Mouse (Mus musculus) megakaryocyte-erythroid progenitor cell, adult 5-6 weeks (primary cell): ENCODE measurements around the gene Phc2. TPM values are rescaled to one million over a fixed set of nuclear protein-coding genes. Genes with fewer than 3 reads are reported as not detected.

Source experiments
- ATAC-seq: replicated peaks from 2 replicates; pipeline ENCODE4 v1.8.0; 2016; ENCODE audit warnings: mild to moderate bottlenecking, inconsistent platforms; ENCODE audit not compliant: severe bottlenecking, poor library complexity, low FRiP score, low TSS enrichment
- total RNA-seq, 2 experiments: library from RNA; stranded (forward) in 1 of 2; stranded (reverse) in 1 of 2; fragments of 200-1000, 215-1000 nt in 1 of 2; fragments of >200 nt in 1 of 2; fragmentation: Nextera tagmentation in 1 of 2; gene quantifications; 2 replicates each; pipeline ENCODE4 v1.2.3; 2014 to 2017

Gene Phc2
- total RNA-seq, 2 experiments from 2014 or later, result 18.1 to 56.5 TPM

DNA sequence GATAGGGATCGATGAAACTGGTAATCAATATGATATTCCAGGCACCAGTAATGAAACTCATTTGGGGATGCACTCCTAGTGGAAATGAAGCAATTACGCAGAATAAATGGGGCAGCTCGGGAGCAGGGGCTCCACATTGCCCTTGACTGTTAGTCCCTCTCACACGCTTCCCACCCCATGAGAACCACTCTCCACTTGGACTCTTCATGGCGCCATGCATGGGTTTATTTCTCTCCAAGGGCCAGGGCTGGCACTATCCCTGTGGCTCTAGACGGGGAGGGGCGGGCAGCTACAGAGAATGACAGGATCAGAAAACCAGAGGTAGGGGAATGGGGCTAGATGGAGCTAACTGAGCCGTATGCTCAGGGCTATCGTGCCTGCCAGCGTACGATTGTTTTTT is 29.6 kb downstream of the Phc2 start:
- no peak for ATAC-seq

DNA sequence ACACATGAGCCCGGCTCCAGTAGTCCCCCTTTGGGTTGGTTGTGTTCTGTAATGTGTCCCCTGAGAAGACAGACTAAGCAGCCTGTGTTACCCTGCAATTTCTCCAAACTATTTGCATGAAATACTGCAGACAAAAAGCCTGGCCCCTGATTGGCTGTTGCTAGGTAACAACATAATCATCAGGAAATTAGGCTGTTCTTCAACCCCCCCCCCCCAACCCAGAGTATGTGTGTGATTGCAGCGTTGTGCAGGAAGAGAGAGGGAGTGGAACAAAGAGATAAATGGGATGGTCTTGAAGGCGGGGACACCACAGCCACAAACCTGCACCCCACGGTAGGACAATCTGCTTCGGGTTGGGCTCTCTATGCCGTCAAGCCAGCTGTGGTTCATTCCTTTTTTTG is 34.0 kb downstream of the Phc2 start:
- peak; percentile 69 for ATAC-seq

- ATAC-seq, result peak; percentile 63
Measured at GRCm38 (mm10) chr4:128688976-128689375, 34.5 kb downstream of the Phc2 start.

DNA sequence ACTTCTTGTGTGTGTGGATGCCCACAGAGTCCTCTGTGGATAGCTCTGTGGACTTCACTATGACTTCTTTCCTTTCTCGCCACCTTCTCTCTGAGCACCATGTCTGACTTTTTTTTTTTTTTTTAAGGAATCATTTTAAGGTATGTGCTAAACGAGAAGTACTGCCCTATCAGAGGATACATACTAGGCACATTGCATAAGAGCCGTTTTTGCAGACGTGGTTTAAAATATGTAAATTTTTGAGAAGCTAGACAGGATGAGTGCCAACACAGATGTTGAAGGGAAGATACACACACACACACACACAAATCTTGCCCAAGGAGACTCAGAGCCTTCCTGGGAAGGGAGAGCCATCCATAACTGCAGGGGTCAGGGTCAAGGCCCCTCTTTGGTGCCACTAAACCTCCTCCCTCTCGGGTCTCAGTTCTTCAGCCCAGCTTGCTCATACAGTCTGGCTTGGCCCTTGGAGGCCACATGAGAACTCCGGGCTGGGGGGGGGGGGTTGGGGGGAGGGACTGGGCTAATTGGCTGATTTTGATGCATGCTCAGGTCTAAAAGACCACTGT is 35.3 kb downstream of the Phc2 start:
- ATAC-seq, result no peak

GRCm38 (mm10) chr4:128691195-128691594 is 36.7 kb downstream of the Phc2 start:
- no peak for ATAC-seq

DNA sequence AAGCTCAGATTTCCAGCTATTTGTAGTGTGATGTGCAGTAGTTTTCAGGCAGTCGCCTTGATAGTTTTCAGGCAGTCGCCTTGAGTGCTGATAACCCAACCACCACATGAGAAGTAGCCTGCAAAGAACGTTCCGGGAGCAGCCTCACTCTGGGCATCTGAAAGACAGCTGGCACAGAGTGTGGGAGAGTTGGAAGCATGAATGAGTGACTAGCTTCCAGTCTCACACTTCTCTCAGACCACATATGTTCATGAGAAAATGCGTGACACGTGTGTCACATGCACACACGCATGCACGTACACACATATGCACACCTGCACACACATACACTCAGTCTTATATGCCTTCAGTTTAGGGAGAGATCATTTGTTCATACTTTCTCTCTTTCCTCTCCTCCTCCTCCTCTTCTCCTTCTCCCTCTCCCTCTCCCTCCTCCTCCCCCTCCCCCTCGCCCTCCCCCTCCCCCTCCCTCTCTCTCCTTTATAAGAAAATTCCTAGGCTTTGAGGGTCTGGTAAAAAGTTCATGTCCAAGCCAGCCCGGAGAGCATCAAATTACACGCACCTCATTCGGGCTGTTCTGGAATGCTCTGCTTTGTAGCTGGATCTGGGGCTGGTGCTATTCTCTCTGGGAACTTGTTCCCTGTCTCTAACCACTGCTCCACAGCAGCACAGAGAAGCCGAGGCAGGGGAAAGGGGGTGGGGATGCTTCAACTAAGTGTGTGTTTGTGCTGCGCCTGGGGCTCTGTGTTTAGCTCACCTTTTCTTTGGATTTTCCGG is 37.8 kb downstream of the Phc2 start:
- ATAC-seq, result no peak

DNA sequence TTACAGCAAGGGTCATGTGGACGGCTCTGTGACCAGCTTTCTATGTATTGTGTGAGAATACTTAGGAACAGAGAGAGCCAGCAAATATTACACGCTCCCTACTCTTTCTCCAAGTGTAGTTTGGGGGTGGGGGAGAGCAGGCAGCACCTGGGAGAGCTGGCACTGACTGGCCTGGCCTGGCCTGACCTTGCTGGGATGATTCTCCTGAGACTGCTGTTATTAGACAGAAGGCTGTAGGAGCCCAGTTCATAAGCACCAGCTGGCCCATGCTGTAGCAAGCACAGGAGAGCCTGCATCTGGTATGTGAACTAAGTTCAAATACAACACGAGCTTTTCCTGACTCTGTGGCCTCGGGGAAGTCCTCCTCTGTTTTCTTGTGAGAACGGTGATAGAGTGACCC is 38.7 kb downstream of the Phc2 start:
- ATAC-seq, result no peak

DNA sequence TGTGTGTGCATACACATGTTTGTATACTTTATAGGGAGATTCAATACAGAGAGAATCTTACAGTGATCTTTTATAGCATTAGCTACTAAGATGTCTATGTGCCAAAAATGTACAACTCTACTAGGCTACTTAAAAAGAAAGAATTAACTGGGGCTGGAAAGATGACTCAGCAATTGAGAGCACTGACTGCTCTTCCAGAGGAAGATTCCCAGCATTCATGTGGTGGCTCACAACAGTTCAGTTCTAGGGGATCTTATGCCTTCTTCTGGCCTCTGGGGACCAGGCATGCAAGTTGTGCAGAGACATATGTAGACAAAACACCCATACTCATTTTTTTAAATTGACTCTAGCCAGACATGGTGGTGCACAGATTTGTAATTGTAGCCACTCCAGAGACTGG is 39.8 kb downstream of the Phc2 start:
- no peak for ATAC-seq

DNA sequence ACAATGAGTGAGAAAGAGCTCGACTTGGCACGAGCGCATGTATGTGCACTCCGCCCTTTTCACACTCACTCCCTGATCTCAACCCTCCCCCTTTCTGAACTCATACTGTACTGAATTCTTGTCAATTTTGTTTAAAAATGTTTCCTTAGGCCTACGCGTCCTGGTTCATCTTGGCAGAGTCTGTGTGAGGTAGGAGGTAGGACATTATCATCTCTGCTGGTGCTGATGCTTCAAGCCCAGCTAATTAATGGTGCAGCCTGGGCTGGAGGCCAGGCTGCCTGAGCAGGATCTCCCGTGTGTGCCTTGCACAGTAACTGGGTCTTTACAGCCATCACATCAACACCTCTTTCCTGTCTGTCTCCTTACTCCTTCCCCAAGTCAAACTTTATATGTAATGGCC is 40.6 kb downstream of the Phc2 start:
- no peak for ATAC-seq

- ATAC-seq, result no peak
Measured at GRCm38 (mm10) chr4:128698011-128698861, 43.7 kb downstream of the Phc2 start.

DNA sequence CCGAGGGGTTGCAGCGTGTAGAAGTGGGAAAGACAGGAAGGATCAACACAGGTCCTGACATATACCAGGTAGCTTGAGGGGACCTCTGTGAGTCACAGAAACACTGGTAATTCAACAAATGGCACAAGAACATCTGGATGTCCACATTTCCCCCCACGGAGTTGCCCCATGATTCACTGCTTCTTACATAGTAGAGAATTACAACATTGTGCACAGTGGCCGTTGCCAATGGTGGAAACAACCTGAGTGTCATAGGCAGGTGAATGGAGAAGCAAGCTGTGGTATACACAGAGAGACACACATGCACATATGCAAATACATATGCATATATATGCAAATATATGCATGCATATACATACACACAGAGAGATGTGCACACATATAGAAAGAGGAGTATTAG is 45.4 kb downstream of the Phc2 start:
- no peak for ATAC-seq

GRCm38 (mm10) chr4:128700543-128700942 is 46.0 kb downstream of the Phc2 start:
- ATAC-seq, result no peak

DNA sequence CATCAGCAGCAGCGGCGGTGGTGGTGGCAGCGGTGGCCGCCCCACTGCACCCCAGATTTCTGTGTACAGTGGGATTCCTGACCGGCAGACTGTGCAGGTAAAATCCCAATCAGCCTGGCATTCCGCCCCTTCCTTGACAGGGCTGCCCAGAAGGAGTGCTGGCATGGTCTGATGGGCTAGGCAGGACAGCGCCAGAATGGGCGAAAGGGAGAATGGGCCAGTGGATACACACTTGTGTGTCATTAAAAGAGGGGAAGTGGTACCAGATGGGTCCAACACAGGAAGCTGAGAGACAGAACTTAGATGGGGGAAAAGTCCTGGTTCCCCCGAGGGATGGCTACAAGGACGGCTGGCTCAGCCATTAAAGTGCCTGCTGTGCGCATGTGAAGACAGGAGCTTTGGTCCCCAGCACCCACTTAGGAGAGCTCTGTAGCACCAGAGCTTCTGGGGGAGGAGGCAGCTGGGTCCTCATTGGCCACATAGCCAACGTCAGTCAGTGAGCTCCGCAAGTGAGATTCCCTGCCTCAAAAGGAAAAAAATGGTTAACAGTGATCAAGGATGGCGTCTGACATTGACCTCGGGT is 50.7 kb downstream of the Phc2 start:
- no peak for ATAC-seq

DNA sequence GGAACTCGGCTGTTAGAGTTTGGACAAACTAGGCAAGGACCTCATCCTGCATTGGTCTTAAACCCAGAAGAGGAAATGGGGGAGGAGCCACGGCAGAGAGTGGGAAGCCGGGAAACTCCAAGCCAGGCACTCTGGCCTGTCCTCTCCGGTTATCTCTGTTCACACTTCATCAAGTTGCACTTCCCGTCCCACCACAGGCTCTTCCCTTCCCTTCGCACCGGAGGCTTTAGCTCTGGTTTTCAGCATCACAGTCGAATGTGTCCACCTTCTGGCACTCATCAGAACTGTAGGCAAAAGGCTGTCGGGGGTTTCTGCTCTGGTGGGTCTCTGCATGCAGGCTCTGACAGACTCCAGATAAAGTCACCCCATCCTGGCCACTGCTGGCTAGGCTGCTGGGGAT is 52.1 kb downstream of the Phc2 start:
- no peak for ATAC-seq

DNA sequence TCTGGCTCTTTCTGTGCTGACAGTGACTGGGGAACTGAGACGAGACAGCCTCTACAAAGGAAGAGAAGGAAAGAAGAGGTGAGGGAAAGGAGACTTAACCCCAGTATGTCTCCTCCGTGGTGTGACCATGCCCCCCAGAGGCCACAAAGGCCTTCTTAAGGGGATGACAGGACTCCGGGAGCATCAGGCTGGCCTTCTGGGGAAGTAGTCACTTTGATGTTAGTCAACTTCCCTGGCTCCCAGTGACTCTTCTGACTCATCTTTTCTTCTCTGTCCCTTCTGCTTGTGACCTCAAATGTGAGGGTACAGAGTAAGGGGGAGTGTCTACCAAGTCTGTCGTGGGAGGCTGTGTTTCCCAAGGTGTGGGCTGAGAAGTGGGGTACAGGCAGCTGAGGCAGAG is 52.9 kb downstream of the Phc2 start:
- ATAC-seq, result no peak

GRCm38 (mm10) chr4:128709061-128709780 is 54.7 kb downstream of the Phc2 start:
- peak; percentile 84 for ATAC-seq

DNA sequence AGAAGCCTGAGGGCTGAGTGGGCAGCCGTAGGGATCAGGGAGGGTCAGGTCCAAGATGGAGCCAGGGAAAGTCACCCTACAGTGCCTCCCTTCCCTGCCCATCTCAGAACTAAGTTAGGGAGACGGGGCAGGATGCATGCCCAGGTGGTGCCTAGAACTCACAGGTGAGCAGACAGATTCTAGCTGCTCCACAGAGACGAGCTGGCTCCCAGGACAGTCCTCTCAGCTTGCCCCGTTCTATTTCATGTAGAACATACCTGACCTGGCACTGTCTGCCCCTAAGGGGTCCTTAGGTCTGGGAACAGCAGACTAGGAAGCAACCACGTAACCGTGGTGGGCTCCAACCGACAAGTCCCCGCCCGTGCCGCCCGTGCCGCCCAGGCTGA is 55.3 kb downstream of the Phc2 start:
- ATAC-seq, result no peak

GRCm38 (mm10) chr4:128710286-128710685 is 55.8 kb downstream of the Phc2 start:
- ATAC-seq, result no peak

DNA sequence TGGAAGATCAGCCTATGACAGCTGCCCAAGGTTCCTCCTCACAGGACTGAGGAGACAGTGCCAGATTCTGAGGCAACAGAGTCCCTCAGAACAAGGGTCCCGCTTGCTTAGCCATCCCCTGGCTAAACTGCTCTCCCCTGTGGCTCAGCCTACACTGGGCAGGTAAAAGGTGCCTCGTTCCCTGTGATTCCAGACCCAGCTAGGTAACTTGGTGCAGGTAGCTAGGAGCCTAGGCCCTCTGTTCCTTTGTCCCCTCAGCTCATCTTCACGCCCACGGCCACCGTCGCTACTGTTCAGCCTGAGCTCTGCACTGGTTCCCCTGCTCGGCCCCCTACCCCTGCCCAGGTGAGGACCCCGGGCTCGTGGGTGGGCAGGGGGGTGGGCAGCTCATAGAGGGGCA is 56.3 kb downstream of the Phc2 start:
- ATAC-seq, result no peak
